Mouse (Mus musculus): ENCODE results near the gene Lrriq3. TPM values are rescaled to one million over a fixed set of nuclear protein-coding genes. Genes with fewer than 3 reads are reported as not detected.

Lrriq3 gene
- total RNA-seq, 2 experiments from 2014 or later, result 0.39 to 0.57 TPM

DNA sequence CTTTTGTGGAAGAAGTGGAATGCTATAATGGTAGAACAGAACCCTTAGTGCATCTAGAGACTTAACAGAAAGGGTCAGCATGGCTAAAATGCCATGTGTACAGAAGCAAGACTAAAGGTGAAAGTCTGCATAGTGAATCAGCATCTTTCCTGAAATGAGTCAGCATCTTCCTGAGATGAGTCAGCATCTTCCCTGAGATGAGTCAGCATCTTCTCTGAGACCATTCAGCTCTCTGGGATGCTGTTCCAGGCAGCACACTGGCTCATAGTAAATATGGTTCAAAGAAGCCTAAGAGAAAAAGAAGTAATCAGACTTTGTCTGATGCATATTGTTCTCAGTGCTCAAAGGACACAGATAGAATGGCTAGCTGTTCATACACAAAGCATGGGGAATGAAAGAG, 142.3 kb downstream of the Lrriq3 start:
- no peak for DNase-seq (ENCODE audit: low spot score in 2 of 2)
- intact Hi-C loops (cut with DNase I), result loop anchor here (5.0 to 10.0 kb wide), 2 partner anchors 581 to 1327 kb away; partner anchors contain the start of gene Negr1

Other genes with a start within 250 kb of the Lrriq3 start
- gene Tnni3k, start 38.0 kb upstream of the Lrriq3 start, total RNA-seq (2021), result under 1 TPM; 0.29 to 0.47 TPM
- gene Fpgt, start within 50 bp of the Lrriq3 start, total RNA-seq (2021), result 10 to 100 TPM; 26.1 to 33.1 TPM